Mouse (Mus musculus) heart, embryonic 13.5 days (tissue): ENCODE measurements around the gene Gja1. TPM values are rescaled to one million over a fixed set of nuclear protein-coding genes. Genes with fewer than 3 reads are reported as not detected.

Source experiments
- polyA plus RNA-seq: library from polyadenylated mRNA; unstranded; fragments of >200 nt; fragmentation: Nextera tagmentation; extraction: Ambion mirVana; gene quantifications from 2 replicates; pipeline ENCODE4 v1.2.1, GENCODE M21; 2015

The Gja1 gene
- polyA plus RNA-seq, 1 experiment from 2014 or later: 299 TPM

Other genes with a start within 250 kb of the Gja1 start
- 1.5 and 1.8 TPM in 2 replicates for gene Tbc1d32, start 148.6 kb upstream of the Gja1 start, polyA plus RNA-seq